Mouse (Mus musculus) spleen, adult 2 months (tissue): Measurements from ENCODE around the gene Tbc1d21. TPM values are rescaled to one million over a fixed set of nuclear protein-coding genes. Genes with fewer than 3 reads are reported as not detected.

Source experiments
- DNase-seq, 2 experiments: peaks; one replicate each; pipeline versions ENCODE4 v3.0.0 to v3.0.0-alpha.2; 2012 to 2021; ENCODE audit warnings: low spot score in 2 of 2, low read depth in 1 of 2
- H3K27ac ChIP-seq: fragments of 200-500 bp; 2 replicates; pipeline ENCODE4 v1.5.1; 2012; ENCODE audit warnings: low read length, inconsistent platforms; ENCODE audit not compliant: insufficient read depth
- H3K27me3 ChIP-seq: fragments of 200-500 bp; 2 replicates; pipeline ENCODE4 v1.6.1; 2012; ENCODE audit warnings: mild to moderate bottlenecking, moderate library complexity, low read length, inconsistent platforms; ENCODE audit not compliant: control insufficient read depth, insufficient read depth
- H3K36me3 ChIP-seq: fragments of 200-500 bp; 2 replicates; pipeline ENCODE4 v1.6.1; 2012; ENCODE audit warnings: mild to moderate bottlenecking, low read length, inconsistent platforms; ENCODE audit not compliant: control insufficient read depth, insufficient read depth
- H3K4me1 ChIP-seq: fragments of 200-500 bp; 2 replicates; pipeline ENCODE4 v1.6.1; 2011; ENCODE audit warnings: inconsistent platforms; ENCODE audit not compliant: control insufficient read depth, insufficient read depth, insufficient read length
- H3K4me3 ChIP-seq: fragments of 200-500 bp; 2 replicates; pipeline ENCODE4 v1.5.1; 2011; ENCODE audit warnings: mild to moderate bottlenecking, inconsistent platforms; ENCODE audit not compliant: insufficient read depth, insufficient read length; ENCODE audit errors: extremely low read depth
- CTCF ChIP-seq: fragments of 200-500 bp; IDR thresholded peaks from 2 replicates; pipeline ENCODE4 v1.5.1; 2011; ENCODE audit warnings: mild to moderate bottlenecking, inconsistent platforms; ENCODE audit not compliant: insufficient read depth, insufficient read length, insufficient replicate concordance; ENCODE audit errors: extremely low read depth
- POLR2A ChIP-seq: fragments of 200-500 bp; IDR thresholded peaks from 2 replicates; pipeline ENCODE4 v1.6.1; 2011; ENCODE audit warnings: low read depth, low read length, inconsistent platforms
- WGBS: fragments of 180-500 bp; shearing (Covaris S2); methylation state at CpG from one replicate; pipeline ENCODE4 v1.1.7; 2018; 5-methylcytosine and 5-hydroxymethylcytosine counted together
- polyA plus RNA-seq: library from polyadenylated mRNA; depleted of rRNA; stranded (reverse); fragments of >200 nt; gene quantifications from 2 replicates; pipeline ENCODE4 v1.2.3, GENCODE M21; 2012; rRNA removed

Tbc1d21 gene
- not detected in 2 replicates for polyA plus RNA-seq

- no peak for DNase-seq
- WGBS = 87% methylated on average over 1 of the region's 1 CpGs
- no peak within 1 kb of the TSS for H3K27ac ChIP-seq
- no peaks in the 10 kb centered on the region for H3K4me1 ChIP-seq
- no peaks in the 10 kb centered on the region for H3K36me3 ChIP-seq
- H3K4me3 ChIP-seq = no peak within 1 kb of the TSS
- no peak for TF ChIP-seq POLR2A
- no peak for TF ChIP-seq CTCF
- no peaks in the 10 kb centered on the region for H3K27me3 ChIP-seq
These were observed at the start of gene Tbc1d21 for GRCm38 (mm10) chr9:58370355-58370754. TSS of gene Tbc1d21 (minus strand) at chr9:58370455.

- TF ChIP-seq POLR2A (no peak), CTCF (no peak)
- Histone ChIP-seq H3K4me3 (no peak overlapping the region), H3K27me3 (no peaks in the 10 kb centered on the region), H3K36me3 (no peaks in the 10 kb centered on the region), H3K27ac (no peak overlapping the region), H3K4me1 (no peaks in the 10 kb centered on the region)
- DNase-seq = no peak
- WGBS = 90% methylated on average over 9 of the region's 9 CpGs
These were observed 41.3 kb upstream of the Tbc1d21 start for GRCm38 (mm10) chr9:58411556-58411955.

GRCm38 (mm10) chr9:58410057-58410735 is 39.9 kb upstream of the Tbc1d21 start:
- H3K27ac ChIP-seq = no peak overlapping the region
- no peaks in the 10 kb centered on the region for H3K27me3 ChIP-seq
- H3K4me1 ChIP-seq = no peaks in the 10 kb centered on the region
- no peak for DNase-seq
- TF ChIP-seq CTCF = no peak
- TF ChIP-seq POLR2A = no peak
- H3K36me3 ChIP-seq = no peaks in the 10 kb centered on the region
- no peak overlapping the region for H3K4me3 ChIP-seq
- WGBS = 70% methylated on average over 4 of the region's 4 CpGs

GRCm38 (mm10) chr9:58409247-58409646 is 39.0 kb upstream of the Tbc1d21 start:
- H3K27me3 ChIP-seq = no peaks in the 10 kb centered on the region
- WGBS = 75% methylated on average over 2 of the region's 2 CpGs
- TF ChIP-seq POLR2A (no peak), CTCF (no peak)

GRCm38 (mm10) chr9:58404412-58404811 is 34.2 kb upstream of the Tbc1d21 start:
- no peaks in the 10 kb centered on the region for H3K27me3 ChIP-seq
- H3K4me1 ChIP-seq = no peaks in the 10 kb centered on the region
- 22% methylated on average over 4 of the region's 4 CpGs for WGBS
- no peak overlapping the region for H3K27ac ChIP-seq
- DNase-seq = no peak
- no peak overlapping the region for H3K4me3 ChIP-seq
- TF ChIP-seq CTCF (no peak), POLR2A (no peak)
- H3K36me3 ChIP-seq = no peaks in the 10 kb centered on the region

More at GRCm38 (mm10) chr9:58409247-58409646, 39.0 kb upstream of the Tbc1d21 start:
- Histone ChIP-seq H3K4me1 (no peaks in the 10 kb centered on the region), H3K27ac (no peak overlapping the region), H3K36me3 (no peaks in the 10 kb centered on the region), H3K4me3 (no peak overlapping the region)
- no peak for DNase-seq

GRCm38 (mm10) chr9:58401371-58402082 is 31.3 kb upstream of the Tbc1d21 start:
- no peak for TF ChIP-seq CTCF
- TF ChIP-seq POLR2A = no peak
- H3K36me3 ChIP-seq = no peaks in the 10 kb centered on the region
- no peaks in the 10 kb centered on the region for H3K4me1 ChIP-seq
- H3K4me3 ChIP-seq = no peak overlapping the region
- H3K27ac ChIP-seq = no peak overlapping the region
- WGBS = 57% methylated on average over 6 of the region's 6 CpGs
- no peak for DNase-seq
- no peaks in the 10 kb centered on the region for H3K27me3 ChIP-seq

GRCm38 (mm10) chr9:58399609-58400008 is 29.4 kb upstream of the Tbc1d21 start:
- WGBS = 25% methylated on average over 5 of the region's 5 CpGs
- no peak overlapping the region for H3K4me3 ChIP-seq
- DNase-seq = no peak

More at GRCm38 (mm10) chr9:58399609-58400008, 29.4 kb upstream of the Tbc1d21 start:
- H3K27me3 ChIP-seq = no peaks in the 10 kb centered on the region
- no peaks in the 10 kb centered on the region for H3K36me3 ChIP-seq
- no peaks in the 10 kb centered on the region for H3K4me1 ChIP-seq
- TF ChIP-seq POLR2A (no peak), CTCF (no peak)
- H3K27ac ChIP-seq = no peak overlapping the region
